Mouse (Mus musculus) liver, embryonic 14.5 days (tissue): Measurements from ENCODE around the gene Ror1. TPM values are rescaled to one million over a fixed set of nuclear protein-coding genes. Genes with fewer than 3 reads are reported as not detected.

Experiments used
- ATAC-seq: fragments of 200-750 bp; cut with Nextera tagmentation; 2 replicates; pipeline ENCODE4 v1.8.0; 2017; ENCODE audit warnings: moderate number of reproducible peaks, mild to moderate bottlenecking, moderate library complexity; ENCODE audit not compliant: insufficient read depth
- DNase-seq, 3 experiments: peaks; one replicate each; pipeline ENCODE4 v3.0.0-alpha.2; 2012 to 2013; ENCODE audit warnings: low read depth in 3 of 3, low spot score in 3 of 3
- H3K27ac ChIP-seq: fragments of 300-500 bp; sonication (generic); 2 replicates; pipeline ENCODE4 v1.5.1; 2014; ENCODE audit warnings: moderate library complexity, mild to moderate bottlenecking, control low read depth, inconsistent platforms
- H3K27me3 ChIP-seq: fragments of 300-500 bp; sonication (generic); 2 replicates; pipeline ENCODE4 v1.6.1; 2014; ENCODE audit warnings: mild to moderate bottlenecking, low read length, moderate library complexity; ENCODE audit not compliant: control insufficient read depth, insufficient read depth
- H3K36me3 ChIP-seq: fragments of 300-500 bp; sonication (generic); replicated peaks from 2 replicates; pipeline ENCODE4 v1.6.1; 2014; ENCODE audit warnings: low read depth; ENCODE audit not compliant: control insufficient read depth, insufficient read depth
- H3K4me1 ChIP-seq, 2 experiments: fragments of 200-500 bp in 1 of 2; fragments of 300-500 bp in 1 of 2; sonication (generic) in 1 of 2; replicated peaks; 2 replicates each; pipeline ENCODE4 v1.6.1; 2012 to 2014; ENCODE audit warnings: antibody characterized with exemption in 1 of 2, inconsistent platforms in 1 of 2, low read length in 1 of 2; ENCODE audit not compliant: control insufficient read depth in 2 of 2, insufficient read depth in 2 of 2
- H3K4me2 ChIP-seq: fragments of 300-500 bp; sonication (generic); 2 replicates; pipeline ENCODE4 v1.6.1; 2014; ENCODE audit warnings: low read depth, mild to moderate bottlenecking, control low read depth, moderate library complexity
- H3K4me3 ChIP-seq, 2 experiments: fragments of 200-500 bp in 1 of 2; fragments of 300-500 bp in 1 of 2; sonication (generic) in 1 of 2; 2 replicates each; pipeline ENCODE4 v1.5.1; 2012 to 2014; ENCODE audit warnings: low read depth in 2 of 2, low read length in 2 of 2, mild to moderate bottlenecking in 2 of 2, control low read depth in 1 of 2, inconsistent platforms in 1 of 2, moderate library complexity in 1 of 2; ENCODE audit not compliant: insufficient read depth in 1 of 2
- H3K9ac ChIP-seq: fragments of 300-500 bp; sonication (generic); replicated peaks from 2 replicates; pipeline ENCODE4 v1.6.1; 2014; ENCODE audit warnings: mild to moderate bottlenecking, control low read depth, moderate library complexity
- H3K9me3 ChIP-seq: fragments of 300-500 bp; sonication (generic); 2 replicates; pipeline ENCODE4 v1.6.1; 2016; ENCODE audit warnings: low read length, mixed read lengths; ENCODE audit not compliant: control insufficient read depth
- CTCF ChIP-seq: IDR thresholded peaks from 2 replicates; pipeline ENCODE4 v1.5.1; 2016; ENCODE audit warnings: antibody characterized with exemption, low read depth, control low read depth
- EP300 ChIP-seq: IDR thresholded peaks from 2 replicates; pipeline ENCODE4 v1.6.1; 2016; ENCODE audit warnings: antibody characterized with exemption, low read depth
- WGBS: fragments of 180-500 bp; shearing (Covaris S2); extraction: QIAGEN DNeasy Blood & Tissue Kit; methylation state at CpG from one replicate; pipeline ENCODE4 v1.1.7; 2014; ENCODE audit not compliant: insufficient replicate concordance; 5-methylcytosine and 5-hydroxymethylcytosine counted together
- polyA plus RNA-seq, 2 experiments: library from polyadenylated mRNA; depleted of rRNA in 1 of 2; stranded (reverse) in 1 of 2; unstranded in 1 of 2; fragments of >200 nt; fragmentation: Nextera tagmentation in 1 of 2; extraction: Ambion mirVana in 1 of 2; gene quantifications; 2 replicates each; pipeline versions ENCODE4 v1.2.1 to v1.2.3; 2012 to 2014

Gene Ror1
- polyA plus RNA-seq, 2 experiments = 0.08 to 0.23 TPM

DNA sequence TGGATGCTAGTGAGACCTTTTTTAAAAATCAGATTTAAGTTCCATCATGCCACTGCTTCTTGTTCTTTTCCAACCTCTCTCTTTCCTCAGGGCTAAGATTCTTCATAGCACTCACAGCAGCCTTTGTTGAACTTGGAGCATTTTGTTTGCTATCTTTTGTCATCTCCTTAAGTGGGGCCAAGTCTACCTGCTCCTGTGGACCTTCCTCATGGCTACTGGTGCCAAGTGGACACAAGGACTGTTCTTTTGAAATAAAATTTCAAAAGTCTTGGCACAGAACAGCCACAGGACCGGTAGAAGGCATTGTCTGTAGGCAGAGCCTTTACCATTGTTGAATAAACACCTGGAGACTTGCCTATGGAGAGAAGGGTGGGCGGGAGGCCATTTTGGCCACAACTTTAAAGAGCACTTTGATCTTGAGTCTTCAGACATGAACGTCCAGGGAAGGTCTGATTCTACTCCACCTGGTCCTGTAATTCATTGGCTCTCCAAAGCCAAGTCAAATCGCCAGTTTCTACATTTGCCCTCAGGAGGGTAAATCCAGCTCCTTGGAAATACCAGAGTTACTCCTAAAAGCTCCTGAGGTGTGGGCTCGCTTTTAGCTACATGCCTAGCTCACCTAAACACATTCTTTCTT lies 195.5 kb downstream of the Ror1 start:
- 53% methylated on average over 5 of the region's 5 CpGs for WGBS
- H3K27me3 ChIP-seq = no peaks in the 10 kb centered on the region
- ATAC-seq (no peak), DNase-seq (no peak)
- H3K27ac ChIP-seq = no peak overlapping the region
- TF ChIP-seq CTCF (no peak), EP300 (no peak)
- H3K4me2 ChIP-seq = no peak overlapping the region
- no peaks in the 10 kb centered on the region for H3K4me1 ChIP-seq
- no peak overlapping the region for H3K4me3 ChIP-seq
- no peaks in the 10 kb centered on the region for H3K36me3 ChIP-seq
- H3K9ac ChIP-seq = no peak overlapping the region
- H3K9me3 ChIP-seq = no peaks in the 10 kb centered on the region

DNA sequence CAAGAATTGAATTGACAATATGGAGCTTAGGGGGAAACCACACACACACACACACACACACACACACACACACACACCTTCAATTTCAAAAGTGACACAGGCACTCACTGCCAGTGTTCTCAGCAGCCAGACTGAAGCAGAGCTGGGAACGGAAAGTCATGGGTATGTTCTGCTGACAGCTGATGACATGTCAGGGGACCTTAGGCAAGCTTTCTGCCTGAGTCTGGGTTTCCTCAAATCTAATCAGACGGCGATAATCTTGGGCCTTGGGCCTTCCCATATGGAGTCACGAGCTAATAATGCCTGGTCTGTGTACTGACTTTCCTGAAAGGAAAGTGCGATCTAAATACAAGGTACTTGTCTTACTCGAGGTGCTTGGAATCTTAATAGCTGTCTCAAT lies 202.1 kb downstream of the Ror1 start:
- no peak for TF ChIP-seq CTCF
- no peak for TF ChIP-seq EP300
- Histone ChIP-seq H3K4me3 (no peak overlapping the region), H3K9ac (no peak overlapping the region), H3K36me3 (no peaks in the 10 kb centered on the region), H3K27me3 (no peaks in the 10 kb centered on the region), H3K9me3 (no peaks in the 10 kb centered on the region), H3K4me1 (no peaks in the 10 kb centered on the region), H3K4me2 (no peak overlapping the region), H3K27ac (no peak overlapping the region)
- DNase-seq (no peak), ATAC-seq (no peak)
- 57% methylated on average over 6 of the region's 6 CpGs for WGBS

DNA sequence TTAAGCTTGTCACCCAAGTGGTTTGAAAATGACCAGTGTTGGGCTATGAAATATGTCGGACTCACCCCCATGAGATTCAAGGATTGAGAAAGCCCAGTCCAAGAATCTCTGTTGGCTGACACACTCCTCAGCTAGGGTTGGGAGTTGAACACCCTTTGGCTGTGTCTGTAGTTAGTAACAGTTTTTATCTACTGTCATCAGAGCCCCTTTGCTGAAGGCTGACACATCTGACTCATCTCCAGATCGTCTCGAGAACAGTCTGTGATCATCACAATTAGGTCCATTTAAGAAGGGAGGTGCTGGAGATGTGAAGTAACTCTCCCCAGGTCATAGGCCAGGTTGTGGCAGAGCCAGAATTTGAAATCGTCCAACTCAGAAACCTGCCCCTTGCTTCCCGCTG lies 203.0 kb downstream of the Ror1 start:
- WGBS = 54% methylated on average over 5 of the region's 5 CpGs
- H3K27me3 ChIP-seq = no peaks in the 10 kb centered on the region
- H3K36me3 ChIP-seq = no peaks in the 10 kb centered on the region
- no peak overlapping the region for H3K4me3 ChIP-seq
- no peak overlapping the region for H3K27ac ChIP-seq
- H3K9me3 ChIP-seq = no peaks in the 10 kb centered on the region
- DNase-seq = no peak
- H3K4me2 ChIP-seq = no peak overlapping the region
- no peak for ATAC-seq
- H3K9ac ChIP-seq = no peak overlapping the region
- H3K4me1 ChIP-seq = no peaks in the 10 kb centered on the region
- TF ChIP-seq CTCF = no peak
- no peak for TF ChIP-seq EP300

DNA sequence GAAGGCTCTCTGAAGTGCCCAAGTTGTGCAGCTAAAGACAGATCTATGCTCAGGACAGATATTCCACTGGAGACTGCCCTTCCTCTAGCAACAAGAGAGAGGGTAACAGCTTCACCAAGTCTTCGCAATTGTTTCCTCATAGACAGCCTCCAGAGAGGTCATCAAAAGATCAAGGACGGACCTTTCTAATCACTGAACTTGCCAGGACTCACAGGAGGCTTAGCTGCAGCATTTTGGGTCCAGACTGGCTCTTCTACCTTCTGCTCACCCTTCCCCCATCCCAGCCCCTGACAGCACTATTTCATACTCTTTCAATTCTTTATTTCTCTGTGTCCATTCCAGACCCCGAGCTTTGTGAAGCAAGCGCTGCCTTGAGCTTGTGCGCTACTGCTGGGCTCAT lies 204.6 kb downstream of the Ror1 start:
- Histone ChIP-seq H3K4me1 (no peaks in the 10 kb centered on the region), H3K27me3 (no peaks in the 10 kb centered on the region), H3K4me2 (no peak overlapping the region), H3K4me3 (no peak overlapping the region), H3K27ac (no peak overlapping the region), H3K36me3 (no peaks in the 10 kb centered on the region), H3K9ac (no peak overlapping the region), H3K9me3 (no peaks in the 10 kb centered on the region)
- DNase-seq (no peak), ATAC-seq (no peak)
- TF ChIP-seq EP300 (no peak), CTCF (no peak)
- WGBS = 58% methylated on average over 5 of the region's 5 CpGs

DNA sequence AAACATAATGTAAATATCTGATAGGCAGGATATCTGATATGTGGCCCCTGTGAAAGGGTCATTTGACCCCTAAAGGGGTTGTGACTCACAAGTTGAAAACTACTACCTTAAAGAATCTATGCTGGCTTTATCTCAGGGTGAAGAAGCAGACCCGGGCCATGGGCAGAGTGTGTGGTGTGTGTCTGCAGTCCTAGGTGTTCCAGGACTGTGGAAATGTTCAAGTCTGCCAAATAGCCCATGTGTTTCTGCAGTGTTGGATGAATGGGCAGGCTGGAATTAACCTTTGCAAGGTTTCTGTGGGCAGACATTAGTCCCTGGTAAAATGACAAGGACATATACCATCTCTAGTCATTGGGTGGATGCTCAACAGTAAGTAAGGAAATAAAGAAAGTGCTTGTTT lies 205.8 kb downstream of the Ror1 start:
- Histone ChIP-seq H3K27me3 (no peaks in the 10 kb centered on the region), H3K4me2 (no peak overlapping the region), H3K9ac (no peak overlapping the region), H3K4me1 (no peaks in the 10 kb centered on the region), H3K9me3 (no peaks in the 10 kb centered on the region), H3K27ac (no peak overlapping the region), H3K4me3 (no peak overlapping the region), H3K36me3 (no peaks in the 10 kb centered on the region)
- TF ChIP-seq EP300 (no peak), CTCF (no peak)
- no peak for ATAC-seq
- 40% methylated on average over 1 of the region's 1 CpGs for whole genome bisulfite sequencing
- DNase-seq = no peak
